Mouse (Mus musculus): ENCODE results near the gene Atoh8.

Gene Atoh8

GRCm38 (mm10) chr6:72190577-72190976, 44.8 kb downstream of the Atoh8 start:
- CTCF ChIA-PET: no interaction called here

- CTCF ChIA-PET: no interaction called here
These were observed 45.3 kb downstream of the Atoh8 start for GRCm38 (mm10) chr6:72190120-72190519.

- CTCF ChIA-PET: no interaction called here
These were observed 46.1 kb downstream of the Atoh8 start for GRCm38 (mm10) chr6:72189061-72189863.

GRCm38 (mm10) chr6:72186809-72187208, 48.6 kb downstream of the Atoh8 start:
- CTCF ChIA-PET: interaction anchor here (0.9 to 1.3 kb wide), 2 partner anchors 12 to 49 kb away, joined by 3 to 7 read pairs; partner anchors contain the start of gene Atoh8

GRCm38 (mm10) chr6:72185893-72186490, 49.4 kb downstream of the Atoh8 start:
- CTCF ChIA-PET: interaction anchor here (0.6 to 1.3 kb wide), 5 partner anchors 13 to 132 kb away, joined by 3 to 7 read pairs (median 3); partner anchors contain the start of gene Atoh8

- CTCF ChIA-PET: no interaction called here
These were observed 50.8 kb downstream of the Atoh8 start for GRCm38 (mm10) chr6:72184576-72184975.

GRCm38 (mm10) chr6:72179562-72180502, 55.5 kb downstream of the Atoh8 start:
- CTCF ChIA-PET: interaction anchor here (0.7 kb wide), 1 partner anchor 38 kb away, joined by 4 read pairs; no protein-coding TSS in a partner anchor

GRCm38 (mm10) chr6:72179006-72179405, 56.4 kb downstream of the Atoh8 start:
- CTCF ChIA-PET: no interaction called here

GRCm38 (mm10) chr6:72177417-72177816, 58.0 kb downstream of the Atoh8 start:
- CTCF ChIA-PET: no interaction called here

- CTCF ChIA-PET: no interaction called here
These were observed 59.4 kb downstream of the Atoh8 start for GRCm38 (mm10) chr6:72176004-72176403.

GRCm38 (mm10) chr6:72175419-72175818, 60.0 kb downstream of the Atoh8 start:
- CTCF ChIA-PET: no interaction called here

GRCm38 (mm10) chr6:72173350-72173749, 62.0 kb downstream of the Atoh8 start:
- CTCF ChIA-PET: no interaction called here

- CTCF ChIA-PET: no interaction called here
These were observed 64.0 kb downstream of the Atoh8 start for GRCm38 (mm10) chr6:72171391-72171790.

- CTCF ChIA-PET: no interaction called here
These were observed 69.5 kb downstream of the Atoh8 start for GRCm38 (mm10) chr6:72165907-72166306.

GRCm38 (mm10) chr6:72164321-72165275, 70.8 kb downstream of the Atoh8 start:
- CTCF ChIA-PET: interaction anchor here (0.7 to 1.5 kb wide), 3 partner anchors 11 to 834 kb away, joined by 3 to 4 read pairs (median 3); no protein-coding TSS in a partner anchor

- CTCF ChIA-PET: interaction anchor here (0.7 to 1.0 kb wide), 2 partner anchors 154 to 234 kb away, joined by 3 read pairs; no protein-coding TSS in a partner anchor
These were observed 73.1 kb downstream of the Atoh8 start for GRCm38 (mm10) chr6:72162155-72162890.

- CTCF ChIA-PET: no interaction called here
These were observed 73.6 kb downstream of the Atoh8 start for GRCm38 (mm10) chr6:72161751-72162150.

GRCm38 (mm10) chr6:72160991-72161390, 74.4 kb downstream of the Atoh8 start:
- CTCF ChIA-PET: no interaction called here

- CTCF ChIA-PET: no interaction called here
These were observed 75.4 kb downstream of the Atoh8 start for GRCm38 (mm10) chr6:72159861-72160395.

Measured in spleen, embryonic (tissue).